Mouse (Mus musculus) gastrocnemius, adult 2 months (tissue): ENCODE results near the gene Rnps1. TPM values are rescaled to one million over a fixed set of nuclear protein-coding genes. Genes with fewer than 3 reads are reported as not detected.
"Not testable (repeated sequence)": the region's sequence is repeated elsewhere in the genome, so short reads cannot be mapped to it uniquely, and the experiment has no call there.

ENCODE experiments used
- DNase-seq: peaks from one replicate; pipeline ENCODE4 v3.0.0; 2022
- H3K27ac ChIP-seq: fragments of 200-600 bp; 2 replicates; pipeline ENCODE4 v1.8.1; 2022; ENCODE audit warnings: mild to moderate bottlenecking
- H3K4me3 ChIP-seq: fragments of 200-600 bp; 2 replicates; pipeline ENCODE4 v1.8.1; 2022; ENCODE audit warnings: mild to moderate bottlenecking, moderate library complexity
- CTCF ChIP-seq: fragments of 200-600 bp; IDR thresholded peaks from 2 replicates; pipeline ENCODE4 v1.8.1; 2022; ENCODE audit warnings: antibody characterized with exemption, mild to moderate bottlenecking, moderate library complexity
- intact Hi-C: fragments of 180-260 bp; cut with DNase I; formaldehyde crosslinking; loops from one replicate; pipeline ENCODE4 v1.15.1; 2025
- total RNA-seq, 2 experiments: library from RNA; stranded (reverse); gene quantifications; 2 replicates each; pipeline ENCODE4 v1.2.3; 2021

Gene Rnps1
- total RNA-seq, 2 experiments from 2014 or later = 51.9 TPM

DNA sequence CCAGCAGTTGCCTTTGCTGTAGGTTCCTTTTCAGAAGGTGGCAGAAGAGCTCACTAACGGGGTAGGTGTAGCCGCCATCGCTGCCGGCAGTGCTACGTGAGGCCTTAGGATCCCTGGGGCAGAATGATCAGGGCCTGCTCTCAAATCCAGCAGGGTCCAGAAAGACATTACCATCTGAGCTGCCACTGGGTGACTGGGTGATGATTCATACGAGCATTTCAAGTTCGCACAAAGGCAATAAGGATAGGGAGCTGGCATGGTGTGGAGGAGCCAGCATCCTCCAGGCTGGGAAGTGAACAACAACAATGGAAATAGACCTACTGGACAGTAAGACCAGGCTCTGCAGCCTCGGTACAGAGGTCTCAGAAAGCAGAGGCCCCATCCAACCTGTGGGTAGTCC, 26.0 kb downstream of the Rnps1 start:
- DNase-seq = no peak
- no peak overlapping the region for H3K27ac ChIP-seq
- no peak overlapping the region for H3K4me3 ChIP-seq
- intact Hi-C loops = no loop called here
- no peak for TF ChIP-seq CTCF

DNA sequence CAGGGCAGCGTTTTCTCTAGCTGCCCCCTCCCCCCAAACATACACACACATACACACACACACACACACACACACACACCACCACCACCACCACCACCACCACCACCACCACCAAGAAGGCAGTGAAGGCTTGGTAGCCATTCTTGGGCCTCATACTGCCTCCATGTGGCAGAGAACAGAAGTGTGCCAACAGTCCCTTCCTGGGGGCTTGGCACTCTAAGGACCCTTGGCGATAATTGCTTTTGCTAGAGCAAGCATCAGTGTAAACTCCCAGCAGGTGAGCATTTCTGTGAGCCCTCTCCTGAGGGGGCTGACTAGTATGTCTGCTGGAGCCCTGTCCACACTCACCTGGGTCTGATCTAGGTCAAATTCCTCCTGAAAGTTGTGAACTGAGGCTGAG, 26.8 kb downstream of the Rnps1 start:
- DNase-seq = no peak
- no peak overlapping the region for H3K27ac ChIP-seq
- H3K4me3 ChIP-seq = no peak overlapping the region
- intact Hi-C loops = no loop called here
- peak; percentile 12; the same call in 1 of the 2 replicates for TF ChIP-seq CTCF

DNA sequence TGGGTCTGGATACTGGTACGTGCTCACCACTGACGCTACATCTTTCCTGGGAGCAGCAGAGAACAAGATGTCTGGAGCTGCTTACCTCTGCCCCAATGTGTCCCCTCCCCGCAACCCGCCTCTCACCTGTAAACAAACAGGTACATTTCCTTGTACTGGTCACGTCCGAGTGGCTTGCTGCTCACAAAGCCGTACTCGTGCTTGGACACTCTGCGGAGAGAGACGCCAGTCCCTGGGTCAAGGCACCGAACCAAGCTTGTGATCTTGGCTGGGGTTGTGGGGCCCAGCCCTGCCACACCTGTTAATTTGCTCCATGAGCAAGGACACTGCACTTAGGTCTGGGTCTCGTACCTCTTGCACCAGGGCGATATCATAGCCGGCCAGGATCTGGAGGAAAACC, 27.7 kb downstream of the Rnps1 start:
- peak; percentile 60 for DNase-seq
- no peak for TF ChIP-seq CTCF
- H3K4me3 ChIP-seq = no peak overlapping the region
- H3K27ac ChIP-seq = 0 out of 2 replicates have a peak overlapping the region, but pooled peaks have one; percentile 31
- intact Hi-C loops = no loop called here

DNA sequence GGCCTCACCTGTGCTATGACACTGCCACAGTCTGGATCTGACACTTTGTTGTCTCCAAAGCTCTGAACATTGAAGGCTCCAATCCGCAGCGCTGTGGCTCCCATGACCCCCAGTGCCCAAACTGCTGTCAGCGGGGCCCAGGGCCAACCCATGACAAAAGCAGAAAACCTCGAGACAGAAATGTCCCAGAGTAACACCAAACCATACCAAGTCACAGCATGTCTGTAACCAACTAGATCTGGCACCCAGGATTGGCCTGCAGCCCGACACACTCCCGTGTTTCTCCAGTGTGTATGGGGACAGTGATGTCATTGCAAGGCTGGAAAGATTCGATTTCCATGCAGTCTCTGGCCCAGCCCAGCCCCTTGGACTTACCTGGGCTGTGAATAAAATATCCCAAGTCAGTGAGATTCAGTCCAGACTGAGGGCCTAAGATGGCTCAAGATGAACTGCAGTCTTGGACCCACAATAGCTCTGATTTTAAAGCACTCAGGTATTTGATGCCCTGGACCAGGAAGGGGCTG, 28.3 kb downstream of the Rnps1 start, which contains the start of gene Dnase1l2:
Gene Dnase1l2, minus strand, starts transcription at position 474 of the 524 bp plus-strand sequence.
- peak within 1 kb of the TSS; percentile 31 for H3K27ac ChIP-seq
- TF ChIP-seq CTCF = no peak
- intact Hi-C loops = no loop called here
- DNase-seq = peak; percentile 56
- no peak within 1 kb of the TSS for H3K4me3 ChIP-seq

DNA sequence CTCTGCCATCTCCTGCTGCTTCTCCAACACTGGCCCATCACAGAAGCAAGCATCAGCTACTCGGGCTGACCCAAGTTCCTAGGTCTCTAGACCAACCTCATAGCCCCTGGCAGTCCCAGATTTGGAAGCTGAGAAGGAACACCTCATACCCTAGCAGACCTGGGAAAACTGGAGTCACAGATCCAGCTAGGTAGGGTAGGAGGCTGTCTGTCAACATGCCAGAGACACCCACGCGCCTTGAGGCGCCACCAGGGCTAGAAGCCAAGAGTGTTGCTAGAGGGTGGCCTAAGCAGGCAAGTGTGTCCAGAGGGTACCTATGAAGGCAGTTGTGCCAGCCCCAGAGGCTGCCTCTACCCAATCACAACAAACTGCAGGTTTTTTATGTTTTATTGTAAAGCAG, 29.0 kb downstream of the Rnps1 start:
- H3K4me3 ChIP-seq = no peak overlapping the region
- no peak overlapping the region for H3K27ac ChIP-seq
- intact Hi-C loops = no loop called here
- TF ChIP-seq CTCF = no peak
- DNase-seq = no peak

DNA sequence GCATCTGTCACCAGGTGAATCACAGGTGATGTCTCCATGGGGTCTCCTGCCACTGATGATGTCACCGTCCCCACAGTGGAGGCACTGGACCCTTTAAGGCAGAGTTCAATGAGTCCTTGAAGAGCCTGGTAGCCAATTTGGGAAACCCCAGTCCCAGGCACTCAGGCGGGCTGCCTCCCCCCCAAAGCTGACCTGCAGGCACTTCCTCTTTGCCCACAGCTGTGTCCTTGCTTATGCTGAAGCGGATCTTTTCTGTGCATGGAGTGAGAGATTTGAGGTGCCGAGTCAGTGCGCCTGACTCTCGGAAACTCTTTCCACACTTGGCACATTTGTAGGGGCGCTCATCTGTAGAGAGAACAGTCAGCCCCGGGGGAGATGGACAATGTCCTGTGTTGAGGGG, 32.2 kb downstream of the Rnps1 start:
- intact Hi-C loops = no loop called here

DNA sequence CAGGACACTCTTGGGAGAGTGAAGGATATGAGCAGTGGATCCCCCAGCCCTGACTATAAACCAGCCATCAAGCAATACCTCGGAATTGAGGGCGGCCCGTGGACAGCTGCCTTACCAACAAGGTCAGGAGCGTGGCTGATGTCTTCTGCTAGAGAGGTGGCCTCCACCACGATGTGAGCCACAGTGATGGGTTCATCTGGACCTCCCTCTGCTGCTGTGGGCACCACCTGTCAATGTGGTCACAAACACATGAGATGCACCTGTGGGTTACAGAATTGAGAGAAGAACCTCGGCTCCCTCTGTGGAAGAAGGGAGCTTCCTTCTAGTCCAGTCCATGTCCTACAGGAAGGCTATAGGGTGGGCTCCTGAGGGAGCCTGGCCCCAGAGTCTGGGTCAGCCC, 35.1 kb downstream of the Rnps1 start:
- DNase-seq = no peak
- TF ChIP-seq CTCF = no peak
- Histone ChIP-seq H3K4me3 (no peak overlapping the region), H3K27ac (no peak overlapping the region)
- intact Hi-C loops = no loop called here

More for the DNA sequence above, 32.2 kb downstream of the Rnps1 start:
- no peak for DNase-seq
- no peak for TF ChIP-seq CTCF
- H3K4me3 ChIP-seq = no peak overlapping the region
- H3K27ac ChIP-seq = no peak overlapping the region

DNA sequence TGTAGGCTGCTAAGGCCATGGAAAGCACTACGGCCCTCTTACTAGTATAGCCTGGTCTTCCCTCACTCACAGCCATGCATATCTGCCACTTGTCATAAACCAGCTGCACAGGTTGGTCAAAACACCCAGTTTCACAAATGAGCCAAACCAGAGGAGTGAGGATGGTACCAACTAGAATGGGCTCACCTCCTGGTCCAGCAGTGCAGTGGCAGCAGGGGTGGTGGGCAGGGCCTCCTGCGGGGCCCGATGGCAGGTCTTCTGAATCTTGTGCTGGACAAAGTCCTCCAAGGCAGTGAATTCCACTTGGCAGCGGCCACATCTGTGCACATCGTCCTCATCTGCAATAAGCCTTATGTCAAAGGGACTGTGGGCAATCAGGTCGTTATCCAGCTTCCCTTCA, 36.9 kb downstream of the Rnps1 start:
- no peak for DNase-seq
- no peak for TF ChIP-seq CTCF
- H3K4me3 ChIP-seq = no peak overlapping the region
- H3K27ac ChIP-seq = no peak overlapping the region
- intact Hi-C loops = loop anchor here (5.0 kb wide), 1 partner anchor 34 kb away; no protein-coding TSS in a partner anchor

DNA sequence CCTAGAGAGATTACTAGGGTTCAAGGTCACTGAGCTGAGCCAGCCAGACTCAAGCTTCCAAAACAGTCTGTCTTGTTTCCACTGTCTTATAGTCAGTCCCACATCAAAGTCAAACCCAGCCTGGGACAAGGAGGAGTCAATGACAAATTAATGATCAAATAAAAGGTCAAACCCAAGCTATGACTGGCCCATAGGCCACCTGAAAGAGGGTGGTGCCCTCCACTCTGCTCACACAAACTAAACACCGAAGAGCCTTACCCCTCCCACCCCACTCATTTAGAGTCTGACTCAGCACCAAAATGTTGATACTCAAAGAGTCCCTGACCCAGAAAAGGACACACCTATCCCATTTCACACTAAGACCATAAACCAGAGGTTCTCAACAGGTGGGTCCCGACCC, 39.0 kb downstream of the Rnps1 start:
- DNase-seq = no peak
- TF ChIP-seq CTCF = no peak
- intact Hi-C loops = loop anchor here (5.0 kb wide), 1 partner anchor 36 kb away; no protein-coding TSS in a partner anchor
- Histone ChIP-seq H3K27ac (peak overlapping the region; percentile 95), H3K4me3 (peak overlapping the region; percentile 3; the same call in 1 of the 2 replicates)

DNA sequence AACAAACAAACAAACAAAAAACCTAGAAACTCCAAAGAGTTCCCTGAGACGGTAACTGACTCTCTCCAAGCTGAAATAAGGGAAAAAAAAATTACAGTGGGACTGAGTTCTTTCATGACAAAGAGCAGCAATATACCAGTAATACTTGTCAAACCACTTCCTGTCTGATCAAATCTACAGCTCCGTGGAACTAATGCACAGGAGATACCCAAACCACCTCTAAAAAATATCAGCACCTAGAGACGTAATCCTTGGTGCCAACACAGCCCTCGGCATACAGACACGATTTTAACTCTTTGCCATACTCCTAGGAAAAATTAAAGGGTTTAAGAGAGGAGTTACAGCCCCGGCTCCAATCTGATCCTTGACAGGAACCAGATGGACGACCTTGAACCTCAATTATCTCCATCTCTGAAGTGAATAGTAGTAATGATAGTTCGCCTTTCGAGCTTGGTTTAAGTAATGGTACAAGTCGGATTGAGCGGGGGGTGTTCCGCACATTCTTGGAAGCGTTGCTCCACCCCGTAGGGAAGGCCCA, 39.9 kb downstream of the Rnps1 start:
- no peak for TF ChIP-seq CTCF
- Histone ChIP-seq H3K4me3 (peak overlapping the region; percentile 90), H3K27ac (peak overlapping the region; percentile 95)
- intact Hi-C loops = loop anchor here (2.0 to 5.0 kb wide), 2 partner anchors 17 to 37 kb away; partner anchors contain the start of genes E4f1 and Pgp
- no peak for DNase-seq

DNA sequence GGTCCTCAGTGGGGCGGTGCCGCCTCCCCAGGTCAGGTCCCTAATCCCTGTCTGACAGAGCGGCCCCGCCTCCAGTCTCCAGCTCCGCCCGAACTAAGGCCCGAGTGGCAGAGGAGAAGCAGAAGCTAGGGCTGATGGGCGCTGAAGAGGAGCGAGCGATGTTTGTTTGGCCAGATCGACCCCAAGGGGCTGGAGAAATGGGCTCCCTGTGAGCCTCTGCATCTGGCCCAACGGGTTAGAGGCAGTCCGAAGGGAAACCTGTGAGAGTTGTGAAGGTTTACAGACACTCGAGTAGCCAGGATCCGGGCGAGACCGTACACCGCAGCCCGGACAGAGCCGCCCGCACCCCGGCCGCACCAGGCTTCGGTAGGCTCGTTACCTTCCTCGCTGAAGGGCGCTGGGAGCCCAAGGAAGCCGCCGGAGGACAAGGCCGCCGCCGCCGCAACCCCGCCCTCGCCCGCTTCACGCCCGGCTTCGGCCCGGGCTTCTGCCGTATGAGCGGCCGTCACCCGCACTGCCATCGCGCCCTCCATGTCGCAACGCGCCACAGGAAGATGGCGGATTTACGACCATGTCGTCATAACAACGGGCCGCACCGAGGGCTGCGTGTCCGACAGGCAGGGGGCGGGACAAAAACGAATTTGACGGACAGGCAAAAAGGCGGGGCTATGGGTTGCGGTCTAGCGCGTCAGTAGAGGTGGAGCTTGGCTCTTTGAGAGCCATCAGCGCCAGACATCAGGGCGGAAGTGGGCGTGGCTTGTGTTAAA, 40.6 kb downstream of the Rnps1 start:
- H3K4me3 ChIP-seq = peak overlapping the region; percentile 90
- intact Hi-C loops = loop anchor here (2.0 to 5.0 kb wide), 2 partner anchors 16 to 38 kb away; partner anchors contain the start of genes E4f1 and Pgp
- DNase-seq = peak; percentile 99
- TF ChIP-seq CTCF = no peak
- H3K27ac ChIP-seq = peak overlapping the region; percentile 95

DNA sequence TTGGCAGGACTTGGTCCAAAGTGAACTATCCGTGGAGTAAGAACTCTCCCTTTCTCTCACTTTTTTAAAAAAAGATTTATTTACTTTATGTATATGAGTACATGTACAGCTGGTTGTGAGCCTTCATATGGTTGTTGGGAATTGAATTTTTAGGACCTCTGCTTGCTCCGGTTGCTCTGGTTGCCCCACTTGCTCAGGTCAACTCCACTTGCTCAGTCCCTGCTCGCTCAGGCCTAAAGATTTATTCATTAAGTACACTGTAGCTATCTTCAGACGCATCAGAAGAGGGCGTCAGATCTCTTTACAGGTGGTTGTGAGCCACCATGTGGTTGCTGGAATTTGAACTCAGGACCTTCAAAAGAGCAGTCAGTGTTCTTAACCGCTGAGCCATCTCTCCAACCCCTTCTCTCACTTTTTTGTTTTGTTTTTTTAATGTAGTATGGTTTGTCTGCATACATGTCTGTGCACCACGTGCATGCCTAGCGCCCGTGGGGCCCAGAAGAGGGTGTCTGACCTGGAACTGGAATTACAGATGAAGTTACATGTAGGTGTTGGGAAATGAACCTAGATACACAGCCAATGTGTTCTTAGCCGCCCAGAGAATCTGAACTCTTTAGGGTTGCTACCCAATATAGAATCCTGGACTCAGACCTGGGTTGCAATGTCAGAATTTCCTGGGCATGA, 41.3 kb downstream of the Rnps1 start:
- Histone ChIP-seq H3K27ac (peak overlapping the region; percentile 95), H3K4me3 (peak overlapping the region; percentile 90)
- not testable (repeated sequence) for DNase-seq
- intact Hi-C loops = loop anchor here (2.0 kb wide), 1 partner anchor 15 kb away; the partner anchor contains the start of genes E4f1 and Pgp

DNA sequence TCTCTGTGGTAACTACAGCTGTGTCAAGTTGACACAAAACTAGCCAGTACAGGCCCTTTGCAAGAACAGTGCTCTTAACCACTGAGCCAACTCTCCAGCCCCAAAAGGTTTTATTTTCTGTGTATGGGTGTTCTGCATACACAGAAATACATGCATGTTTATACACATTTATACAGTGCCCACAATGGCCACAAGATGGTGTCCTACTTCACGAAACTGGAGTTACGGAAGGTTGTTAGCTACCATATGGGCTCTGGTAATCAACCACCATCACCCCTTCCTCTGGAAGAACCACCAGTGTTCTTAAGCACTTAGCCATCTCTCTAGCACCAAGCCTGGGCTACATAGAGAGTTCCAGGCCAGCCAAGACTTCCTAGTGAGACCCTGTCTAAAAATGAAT, 47.2 kb downstream of the Rnps1 start:
- Histone ChIP-seq H3K27ac (no peak overlapping the region), H3K4me3 (no peak overlapping the region)
- peak; percentile 56 for TF ChIP-seq CTCF
- no peak for DNase-seq
- intact Hi-C loops = no loop called here
